ENCODE assay signal across 8 mouse cellular contexts in the genomic region with DNA sequence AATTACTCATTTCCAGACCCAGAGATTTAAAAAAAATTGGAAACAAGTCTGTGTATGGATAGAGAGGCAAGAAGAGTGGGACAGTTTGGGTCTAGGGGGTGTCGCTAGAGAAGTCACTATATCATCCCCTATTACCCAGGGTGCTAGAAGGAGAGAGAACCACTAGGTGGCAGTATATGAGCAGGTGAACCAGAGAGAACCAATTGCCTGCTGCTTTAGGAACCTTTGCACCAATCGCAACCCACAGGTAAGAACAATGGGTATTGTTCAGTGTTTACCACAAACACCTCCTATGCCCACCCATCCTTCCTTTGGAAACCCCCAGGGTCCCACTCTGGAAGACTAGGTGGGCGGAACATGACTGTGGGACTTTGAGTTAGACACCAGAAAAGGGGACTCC. TPM values are rescaled to one million over a fixed set of nuclear protein-coding genes. Genes with fewer than 3 reads are reported as not detected.
DNase-seq lines count a peak whose midpoint lies in the region; ATAC-seq lines count a peak whose summit lies in the region.

No protein-coding gene starts in this region.

- DNase-seq in cerebellum, postnatal 4 days (ENCODE audit: low spot score in 2 of 2), result no peak
- DNase-seq in midbrain, embryonic 14.5 days, result peak; percentile 67
- DNase-seq in midbrain, embryonic 10.5 days (ENCODE audit: low spot score), result no peak
- DNase-seq in cerebellum, adult 18-20 months, result peak; percentile 68 to 73
- peak; percentile 83 for DNase-seq in lung, postnatal 25 days (ENCODE audit: low spot score)
- DNase-seq in yolk sac, embryonic 10.5 days (ENCODE audit: low spot score), result peak; percentile 27

- H3K4me3 ChIP-seq in midbrain, embryonic 14.5 days (replicated peaks; ENCODE audit: low read depth, low read length), result no peak overlapping the region
- no peak overlapping the region for H3K4me3 ChIP-seq in midbrain, embryonic 10.5 days

- 43% methylated on average over 3 of the region's 3 CpGs for WGBS in midbrain, embryonic 14.5 days
- WGBS in midbrain, embryonic 10.5 days, result 30% methylated on average over 3 of the region's 3 CpGs

- 0 out of 2 replicates have a peak, but pooled peaks cover 8% of the 10 kb centered on the region for H3K4me1 ChIP-seq in midbrain, embryonic 14.5 days (ENCODE audit: control insufficient read depth, insufficient read depth, low read length)
- H3K4me1 ChIP-seq in midbrain, embryonic 10.5 days, result peaks cover 25% of the 10 kb centered on the region

- H3K9ac ChIP-seq in midbrain, embryonic 14.5 days (replicated peaks; ENCODE audit: low read length), result no peak overlapping the region

- no peaks in the 10 kb centered on the region for H3K27me3 ChIP-seq in midbrain, embryonic 14.5 days (ENCODE audit: control insufficient read depth, insufficient read depth, low read length)
- H3K27me3 ChIP-seq in midbrain, embryonic 10.5 days (ENCODE audit: low read depth, poor library complexity, severe bottlenecking), result no peaks in the 10 kb centered on the region

- no peaks in the 10 kb centered on the region for H3K36me3 ChIP-seq in midbrain, embryonic 14.5 days (ENCODE audit: control insufficient read depth, insufficient read depth, low read length)
- no peaks in the 10 kb centered on the region for H3K36me3 ChIP-seq in midbrain, embryonic 10.5 days

- no peaks in the 10 kb centered on the region for H3K9me3 ChIP-seq in midbrain, embryonic 14.5 days (ENCODE audit: control insufficient read depth, low read length)
- H3K9me3 ChIP-seq in midbrain, embryonic 10.5 days (replicated peaks), result peaks cover 3% of the 10 kb centered on the region; the same call in 1 of the 2 replicates

- no peak overlapping the region for H3K27ac ChIP-seq in midbrain, embryonic 14.5 days (replicated peaks; ENCODE audit: low read depth, low read length)
- no peak overlapping the region for H3K27ac ChIP-seq in midbrain, embryonic 10.5 days (replicated peaks)

- no peak overlapping the region for H3K4me2 ChIP-seq in midbrain, embryonic 14.5 days (ENCODE audit: low read length)

- ATAC-seq in cerebellum, adult (ENCODE audit: insufficient number of reproducible peaks, low FRiP score, low TSS enrichment), result peak; percentile 52; the same call in 1 of the 2 replicates
- ATAC-seq in midbrain, embryonic 14.5 days (ENCODE audit: low FRiP score, low TSS enrichment), result no peak
- peak; percentile 79 to 93 for ATAC-seq in hematopoietic stem cell, adult 5-6 weeks (replicated peaks in 1 of 2; ENCODE audit: insufficient read depth in 1 of 2, low FRiP score in 2 of 2, low TSS enrichment in 1 of 2, low read depth in 1 of 2, poor library complexity in 2 of 2, severe bottlenecking in 2 of 2)

RNA-seq across cellular contexts. Expression of a gene that starts 17.3 kb away (rescaled TPM):
- 25.8 and 29.6 TPM in 2 replicates for polyA plus RNA-seq in midbrain, embryonic 14.5 days (2014; fragmentation: Nextera tagmentation; extraction: Ambion mirVana)
- 27.6 and 33.0 TPM in 2 replicates for polyA plus RNA-seq in midbrain, embryonic 10.5 days (2016; fragmentation: Nextera tagmentation; extraction: Ambion mirVana)
- total RNA-seq in hematopoietic stem cell, adult 5-6 weeks (2017), result 14.2 and 16.9 TPM in 2 replicates

RNA-seq across cellular contexts. Expression of a gene that starts 28.9 kb away (rescaled TPM):
- polyA plus RNA-seq in midbrain, embryonic 14.5 days (2014; fragmentation: Nextera tagmentation; extraction: Ambion mirVana), result 73.9 and 76.4 TPM in 2 replicates
- polyA plus RNA-seq in midbrain, embryonic 10.5 days (2016; fragmentation: Nextera tagmentation; extraction: Ambion mirVana), result 193 and 198 TPM in 2 replicates
- total RNA-seq in hematopoietic stem cell, adult 5-6 weeks (2017), result 102 and 160 TPM in 2 replicates

Comparison
In these comparisons a context has a peak if more than half of its experiments do, and no peak if none do; other contexts are left out.
1. DNase-seq: peak in midbrain, embryonic 14.5 days (single experiment), cerebellum, adult 18-20 months (2 of 2), lung, postnatal 25 days (single experiment) and yolk sac, embryonic 10.5 days (single experiment); none in cerebellum, postnatal 4 days (0 of 2) and midbrain, embryonic 10.5 days (single experiment).